Mouse (Mus musculus) lung, postnatal 36 days (tissue): ENCODE results near the gene Olfr1326-ps1.

Source experiments
- DNase-seq: peaks from one replicate; pipeline ENCODE4 v3.0.0; 2022; ENCODE audit warnings: mixed read lengths

Olfr1326-ps1 gene

DNA sequence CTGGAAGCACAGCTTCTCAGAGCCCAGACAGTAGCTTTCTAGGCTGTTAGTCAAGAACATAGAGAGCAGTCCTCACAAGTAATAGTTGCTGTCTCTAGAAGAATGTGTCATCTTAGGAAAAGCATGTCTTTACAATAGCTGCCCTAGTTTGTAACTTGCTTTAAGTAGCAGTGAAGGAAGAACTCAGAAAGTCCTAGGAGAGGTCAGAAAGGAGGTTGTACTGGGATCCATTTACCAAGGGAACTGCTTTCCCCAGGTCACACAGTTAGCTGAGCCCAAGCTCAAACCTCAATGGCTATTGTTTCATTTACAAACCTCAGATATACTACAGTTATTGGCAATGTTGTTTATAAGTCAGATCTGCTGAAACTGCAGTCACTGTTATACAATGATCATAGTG, at the start of gene Olfr1326-ps1:
Gene Olfr1326-ps1 (minus strand): TSS at position 101 of the 400 bp plus-strand sequence.
- no peak for DNase-seq

- DNase-seq = no peak
Observed at GRCm38 (mm10) chrX:74592379-74592778, 17.7 kb upstream of the Olfr1326-ps1 start, which contains the start of gene Olfr1325. TSS of gene Olfr1325 (plus strand) at chrX:74592679.
